ENCODE assay signal across 18 mouse cellular contexts in the genomic region with DNA sequence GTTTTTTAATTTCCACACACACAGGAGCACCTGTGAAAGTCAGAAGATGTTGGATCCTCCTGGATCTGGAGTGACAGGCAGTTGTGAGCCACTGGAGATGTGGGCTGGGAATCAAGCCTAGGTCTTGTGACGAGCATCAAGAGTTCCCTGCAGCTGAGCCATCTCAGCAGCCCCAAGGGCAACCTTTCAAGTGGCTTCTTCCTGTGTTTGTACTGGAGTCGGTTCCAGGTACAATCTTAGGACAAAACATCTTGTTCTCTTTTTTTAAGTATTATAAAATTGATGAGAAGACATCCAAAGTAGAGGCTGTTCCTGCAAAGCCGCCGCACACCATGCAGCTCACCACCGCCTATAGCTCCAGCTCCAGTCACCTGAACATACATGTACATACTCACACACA.
"Had no signal": no experiment of that assay in that cellular context is flagged by ENCODE, and none has a peak within 500 bp of the region (broad histone marks: within the 10 kb centered on the region; RNA-seq: fewer than 3 reads in every experiment).

No protein-coding gene starts in this region.

- H3K4me3 ChIP-seq: limb, embryonic 12.5 days; megakaryocyte, embryonic 14.5 days had no signal

- H3K4me2 ChIP-seq: limb, embryonic 12.5 days had no signal

- DNase-seq: kidney, adult 11 months; kidney, adult 9 months; kidney, postnatal 10 days; kidney, postnatal 4 days; liver; liver, embryonic 13.5 days; liver, postnatal 0 days; lung, postnatal 10 days; right cerebral cortex, adult 18-20 months; right cerebral cortex, postnatal 25 days; thymus, adult 18-20 months; thymus, postnatal 14 days had no signal

- H3K9ac ChIP-seq: limb, embryonic 12.5 days; liver, embryonic 13.5 days; liver, postnatal 0 days; midbrain, embryonic 12.5 days; neural tube, embryonic 15.5 days had no signal

- ATAC-seq: liver, postnatal 0 days had no signal

- H3K9me3 ChIP-seq: limb, embryonic 12.5 days; liver, embryonic 13.5 days; megakaryocyte, embryonic 14.5 days; midbrain, embryonic 12.5 days; neural tube, embryonic 15.5 days had no signal

- H3K27me3 ChIP-seq: limb, embryonic 12.5 days; liver, embryonic 13.5 days; megakaryocyte, embryonic 14.5 days; midbrain, embryonic 12.5 days; neural tube, embryonic 15.5 days had no signal

- H3K27ac ChIP-seq: layer of hippocampus, adult 2 months; limb, embryonic 12.5 days; macrophage; midbrain, embryonic 12.5 days; neural tube, embryonic 15.5 days had no signal

- H3K36me3 ChIP-seq: limb, embryonic 12.5 days; liver, embryonic 13.5 days; midbrain, embryonic 12.5 days; neural tube, embryonic 15.5 days had no signal
